Mouse (Mus musculus) CD8-positive naive resting alpha-beta T cell, adult 2 months (primary cell): ENCODE results near the gene Olfr484.
"Not testable (repeated sequence)": the region's sequence is repeated elsewhere in the genome, so short reads cannot be mapped to it uniquely, and the experiment has no call there.

ENCODE experiments used
- DNase-seq, 2 experiments: peaks; one replicate each; pipeline ENCODE4 v3.0.0; 2022; ENCODE audit warnings: low read depth in 2 of 2, low spot score in 2 of 2

The Olfr484 gene

GRCm38 (mm10) chr7:108127349-108127748, at the start of gene Olfr484:
Gene Olfr484, minus strand, starts transcription at chr7:108127449.
- DNase-seq = no peak

DNA sequence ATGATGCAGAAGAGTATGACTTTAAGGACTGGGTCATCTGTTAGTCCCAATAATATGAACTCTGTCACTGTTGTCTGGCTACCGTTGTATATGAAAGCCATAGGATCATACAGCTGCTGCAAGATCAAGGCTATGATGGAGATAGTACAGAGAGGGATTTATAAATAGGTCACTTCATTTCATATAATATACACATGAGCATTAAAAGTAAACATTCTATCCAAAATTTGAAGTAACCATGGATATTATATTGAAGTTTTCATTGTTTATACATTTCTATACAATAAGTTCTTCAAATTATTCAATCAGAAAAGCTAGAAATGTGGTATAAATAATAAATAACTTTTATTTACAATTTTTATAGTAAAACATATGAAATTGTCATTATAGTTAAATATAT, 45.4 kb upstream of the Olfr484 start, which contains the start of gene Olfr486:
TSS of gene Olfr486 (minus strand) at position 101 of the 400 bp plus-strand sequence.
- not testable (repeated sequence) for DNase-seq

- no peak for DNase-seq
Observed at GRCm38 (mm10) chr7:108159771-108160170, 32.5 kb upstream of the Olfr484 start, which contains the start of gene Olfr485. Gene Olfr485, minus strand, starts transcription at chr7:108159871.

- DNase-seq = no peak
Observed at GRCm38 (mm10) chr7:108121416-108121815, 5.8 kb downstream of the Olfr484 start.

GRCm38 (mm10) chr7:108120681-108121080, 6.6 kb downstream of the Olfr484 start:
- DNase-seq = no peak

DNA sequence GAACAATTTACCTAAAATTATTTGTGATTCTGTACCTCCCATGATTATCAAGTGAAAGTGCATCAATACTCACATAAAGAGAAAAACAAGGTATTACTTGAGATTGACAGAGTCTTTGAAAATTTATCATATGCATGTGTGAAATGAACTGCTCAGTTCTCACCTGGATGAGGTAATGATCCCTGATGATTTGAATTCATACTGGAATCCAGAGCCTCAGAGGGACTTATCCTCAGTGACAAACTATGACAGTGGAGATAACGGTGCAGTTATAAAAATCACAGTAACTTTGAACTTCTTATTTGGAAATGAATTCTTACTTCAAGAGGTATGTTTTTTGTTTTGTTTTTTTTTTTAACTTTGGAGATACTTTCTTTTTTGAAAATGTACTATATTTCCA, 26.7 kb downstream of the Olfr484 start, which contains the start of gene Olfr483:
TSS of gene Olfr483 (plus strand) at position 301 of the 400 bp plus-strand sequence.
- no peak for DNase-seq

DNA sequence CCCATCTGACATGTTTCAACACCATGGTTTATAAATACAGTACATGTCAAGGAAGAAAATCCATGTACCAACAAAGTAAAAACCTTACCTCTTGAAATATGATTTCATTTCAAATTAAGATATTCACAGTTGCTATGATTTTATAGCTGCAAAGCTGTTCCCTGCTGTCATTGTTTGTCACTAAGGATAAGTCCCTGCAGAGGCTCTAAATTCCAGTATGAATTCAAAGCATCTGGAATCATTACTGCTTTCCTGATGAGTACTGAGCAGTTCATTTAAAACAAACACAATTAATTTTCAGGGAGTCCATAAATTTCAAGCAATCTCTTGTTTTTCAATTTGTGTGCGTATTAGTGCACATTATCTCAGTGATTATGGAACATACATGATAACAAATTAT, 29.8 kb downstream of the Olfr484 start, which contains the start of gene Olfr482:
TSS of gene Olfr482 (minus strand) at position 101 of the 400 bp plus-strand sequence.
- DNase-seq = no peak

DNA sequence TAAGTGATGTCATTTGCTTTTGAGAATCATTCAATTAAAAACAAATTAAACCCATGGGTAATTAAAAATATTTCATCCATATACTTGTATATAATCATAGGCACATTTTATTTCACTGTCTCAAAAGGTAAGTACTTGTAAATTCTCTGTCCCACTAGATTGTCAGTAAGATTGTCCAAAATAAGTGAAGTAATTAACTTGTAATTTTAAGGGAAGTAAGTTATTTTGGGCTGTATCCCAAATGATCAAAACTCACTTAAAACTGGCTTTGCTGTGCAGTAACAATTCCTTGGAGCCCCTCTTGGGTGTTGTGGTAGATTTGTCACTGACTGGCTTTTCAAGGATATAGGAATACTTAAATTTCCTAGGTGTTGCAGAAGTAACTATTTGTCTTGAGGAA, 47.7 kb downstream of the Olfr484 start, which contains the start of gene Olfr481:
TSS of gene Olfr481 (plus strand) at position 301 of the 400 bp plus-strand sequence.
- DNase-seq = no peak
